Mouse (Mus musculus): Measurements from ENCODE around the gene C3. TPM values are rescaled to one million over a fixed set of nuclear protein-coding genes. Genes with fewer than 3 reads are reported as not detected.

C3 gene
- polyA plus RNA-seq, 1 experiment from 2014 or later = 0.18 TPM

GRCm38 (mm10) chr17:57248201-57248699 is 20.3 kb upstream of the C3 start, which contains the start of gene Gpr108:
Gene Gpr108 (minus strand): TSS chr17:57248446.
- peaks cover 39% of the 10 kb centered on the region for H3K4me1 ChIP-seq
- peak within 1 kb of the TSS; percentile 92 for H3K27ac ChIP-seq
- H3K4me3 ChIP-seq = peak within 1 kb of the TSS; percentile 50
- under 1% methylated on average over 12 of the region's 12 CpGs for WGBS
- H3K9me3 ChIP-seq (replicated peaks) = no peaks in the 10 kb centered on the region
- H3K4me2 ChIP-seq = peak within 1 kb of the TSS; percentile 84
- H3K9ac ChIP-seq = peak within 1 kb of the TSS; percentile 73
- peak; percentile 50 for ATAC-seq
- no peaks in the 10 kb centered on the region for H3K27me3 ChIP-seq
- peaks cover 15% of the 10 kb centered on the region for H3K36me3 ChIP-seq (ENCODE audit: poor library complexity, severe bottlenecking)

- Histone ChIP-seq H3K9me3 (replicated peaks) (no peaks in the 10 kb centered on the region), H3K4me3 (peak overlapping the region; percentile 50), H3K9ac (peak overlapping the region; percentile 71), H3K4me2 (peak overlapping the region; percentile 84), H3K27me3 (no peaks in the 10 kb centered on the region), H3K27ac (peak overlapping the region; percentile 92), H3K36me3 (ENCODE audit: poor library complexity, severe bottlenecking) (peaks cover 21% of the 10 kb centered on the region), H3K4me1 (peaks cover 39% of the 10 kb centered on the region)
- under 1% methylated on average over 45 of the region's 46 CpGs for WGBS
- peak; percentile 95 for ATAC-seq
Measured at GRCm38 (mm10) chr17:57247393-57248200, 19.7 kb upstream of the C3 start.

GRCm38 (mm10) chr17:57246663-57247392 is 18.9 kb upstream of the C3 start:
- peak; percentile 0 for ATAC-seq
- WGBS = 3% methylated on average over 18 of the region's 18 CpGs

GRCm38 (mm10) chr17:57245311-57245929 is 17.5 kb upstream of the C3 start:
- Histone ChIP-seq H3K4me2 (no peak overlapping the region), H3K4me3 (no peak overlapping the region), H3K36me3 (ENCODE audit: poor library complexity, severe bottlenecking) (peaks cover 32% of the 10 kb centered on the region), H3K9ac (no peak overlapping the region), H3K27ac (no peak overlapping the region), H3K9me3 (replicated peaks) (no peaks in the 10 kb centered on the region), H3K4me1 (peaks cover 33% of the 10 kb centered on the region), H3K27me3 (no peaks in the 10 kb centered on the region)
- ATAC-seq = no peak
- 89% methylated on average over 10 of the region's 10 CpGs for WGBS

More at GRCm38 (mm10) chr17:57246663-57247392, 18.9 kb upstream of the C3 start:
- peak overlapping the region; percentile 71 for H3K9ac ChIP-seq
- H3K4me1 ChIP-seq = peaks cover 39% of the 10 kb centered on the region
- H3K27ac ChIP-seq = peak overlapping the region; percentile 87
- no peaks in the 10 kb centered on the region for H3K9me3 ChIP-seq (replicated peaks)
- peak overlapping the region; percentile 50 for H3K4me3 ChIP-seq
- H3K36me3 ChIP-seq (ENCODE audit: poor library complexity, severe bottlenecking) = peaks cover 28% of the 10 kb centered on the region
- H3K27me3 ChIP-seq = no peaks in the 10 kb centered on the region
- H3K4me2 ChIP-seq = peak overlapping the region; percentile 77

- H3K36me3 ChIP-seq (ENCODE audit: poor library complexity, severe bottlenecking) = peaks cover 32% of the 10 kb centered on the region
- H3K9ac ChIP-seq = no peak overlapping the region
- no peak for ATAC-seq
- no peak overlapping the region for H3K27ac ChIP-seq
- no peaks in the 10 kb centered on the region for H3K27me3 ChIP-seq
- H3K4me3 ChIP-seq = no peak overlapping the region
- H3K4me1 ChIP-seq = peaks cover 17% of the 10 kb centered on the region
- WGBS = 83% methylated on average over 10 of the region's 10 CpGs
- no peak overlapping the region for H3K4me2 ChIP-seq
- no peaks in the 10 kb centered on the region for H3K9me3 ChIP-seq (replicated peaks)
Measured at GRCm38 (mm10) chr17:57243650-57244370, 15.9 kb upstream of the C3 start.

GRCm38 (mm10) chr17:57237181-57237580 is 9.2 kb upstream of the C3 start:
- no peak for ATAC-seq
- Histone ChIP-seq H3K4me1 (no peaks in the 10 kb centered on the region), H3K9me3 (replicated peaks) (no peaks in the 10 kb centered on the region), H3K27me3 (no peaks in the 10 kb centered on the region), H3K4me3 (no peak overlapping the region), H3K4me2 (no peak overlapping the region), H3K9ac (no peak overlapping the region), H3K36me3 (ENCODE audit: poor library complexity, severe bottlenecking) (peaks cover 50% of the 10 kb centered on the region), H3K27ac (no peak overlapping the region)
- WGBS = 91% methylated on average over 9 of the region's 9 CpGs

GRCm38 (mm10) chr17:57235803-57236202 is 7.9 kb upstream of the C3 start:
- no peak overlapping the region for H3K27ac ChIP-seq
- 89% methylated on average over 5 of the region's 5 CpGs for WGBS
- no peak overlapping the region for H3K4me3 ChIP-seq
- H3K27me3 ChIP-seq = no peaks in the 10 kb centered on the region
- H3K9me3 ChIP-seq (replicated peaks) = no peaks in the 10 kb centered on the region
- ATAC-seq = no peak
- H3K4me2 ChIP-seq = no peak overlapping the region
- H3K36me3 ChIP-seq (ENCODE audit: poor library complexity, severe bottlenecking) = peaks cover 42% of the 10 kb centered on the region
- no peak overlapping the region for H3K9ac ChIP-seq
- no peaks in the 10 kb centered on the region for H3K4me1 ChIP-seq

- Histone ChIP-seq H3K9ac (no peak overlapping the region), H3K4me2 (no peak overlapping the region), H3K4me3 (no peak overlapping the region), H3K9me3 (replicated peaks) (no peaks in the 10 kb centered on the region), H3K27ac (no peak overlapping the region), H3K27me3 (no peaks in the 10 kb centered on the region), H3K36me3 (ENCODE audit: poor library complexity, severe bottlenecking) (peaks cover 42% of the 10 kb centered on the region), H3K4me1 (no peaks in the 10 kb centered on the region)
- no peak for ATAC-seq
- WGBS = 82% methylated on average over 12 of the region's 12 CpGs
Measured at GRCm38 (mm10) chr17:57234254-57234928, 6.5 kb upstream of the C3 start.

GRCm38 (mm10) chr17:57233038-57233437 is 5.1 kb upstream of the C3 start:
- Histone ChIP-seq H3K36me3 (ENCODE audit: poor library complexity, severe bottlenecking) (peaks cover 38% of the 10 kb centered on the region), H3K27me3 (no peaks in the 10 kb centered on the region), H3K27ac (no peak overlapping the region), H3K9me3 (replicated peaks) (no peaks in the 10 kb centered on the region), H3K4me3 (no peak overlapping the region), H3K4me1 (no peaks in the 10 kb centered on the region), H3K9ac (no peak overlapping the region), H3K4me2 (no peak overlapping the region)
- ATAC-seq = no peak
- 69% methylated on average over 6 of the region's 7 CpGs for WGBS

- WGBS = 66% methylated on average over 1 of the region's 1 CpGs
- no peak overlapping the region for H3K27ac ChIP-seq
Measured at GRCm38 (mm10) chr17:57232200-57232599, 4.3 kb upstream of the C3 start.

GRCm38 (mm10) chr17:57231321-57231771 is 3.4 kb upstream of the C3 start:
- Histone ChIP-seq H3K27ac (no peak overlapping the region), H3K27me3 (no peaks in the 10 kb centered on the region), H3K9me3 (replicated peaks) (no peaks in the 10 kb centered on the region), H3K4me3 (no peak overlapping the region), H3K4me2 (no peak overlapping the region), H3K9ac (no peak overlapping the region), H3K4me1 (no peaks in the 10 kb centered on the region), H3K36me3 (ENCODE audit: poor library complexity, severe bottlenecking) (peaks cover 21% of the 10 kb centered on the region)
- no peak for ATAC-seq

More at GRCm38 (mm10) chr17:57232200-57232599, 4.3 kb upstream of the C3 start:
- Histone ChIP-seq H3K36me3 (ENCODE audit: poor library complexity, severe bottlenecking) (peaks cover 30% of the 10 kb centered on the region), H3K4me2 (no peak overlapping the region), H3K27me3 (no peaks in the 10 kb centered on the region), H3K9ac (no peak overlapping the region), H3K9me3 (replicated peaks) (no peaks in the 10 kb centered on the region), H3K4me1 (no peaks in the 10 kb centered on the region), H3K4me3 (no peak overlapping the region)
- no peak for ATAC-seq
